Mouse (Mus musculus) megakaryocyte, embryonic 14.5 days (primary cell): ENCODE measurements around the gene Tor2a.

Source experiments
- FLI1 ChIP-seq: IDR thresholded peaks from 2 replicates; pipeline ENCODE4 v1.6.1; 2012; ENCODE audit warnings: low read length, inconsistent platforms, mixed read lengths
- GATA1 ChIP-seq: IDR thresholded peaks from 3 replicates; pipeline ENCODE4 v1.6.1; 2012; ENCODE audit warnings: mixed read lengths, low read length, inconsistent platforms, borderline replicate concordance

GRCm38 (mm10) chr2:32727435-32727834 is 29.6 kb upstream of the Tor2a start:
- TF ChIP-seq GATA1 (no peak), FLI1 (no peak)
